Mouse (Mus musculus): ENCODE measurements around the gene Smco2. TPM values are rescaled to one million over a fixed set of nuclear protein-coding genes. Genes with fewer than 3 reads are reported as not detected.
"Not testable (repeated sequence)": the region's sequence is repeated elsewhere in the genome, so short reads cannot be mapped to it uniquely, and the experiment has no call there.

Gene Smco2
- polyA plus RNA-seq, 1 experiment = not detected

- no peak for DNase-seq (ENCODE audit: low read depth)
- TF ChIP-seq POLR2A (IDR thresholded peaks at IDR 0.05; ENCODE audit: borderline replicate concordance, extremely low read depth, insufficient read depth, insufficient read length, poor library complexity, severe bottlenecking) (no peak), CTCF (IDR thresholded peaks at IDR 0.05; ENCODE audit: borderline replicate concordance, extremely low read depth, insufficient read depth, insufficient read length) (no peak)
These were observed 13.2 kb downstream of the Smco2 start for GRCm38 (mm10) chr6:146863154-146863553.

- DNase-seq (ENCODE audit: low read depth) = not testable (repeated sequence)
These were observed 14.5 kb downstream of the Smco2 start for GRCm38 (mm10) chr6:146864370-146864769.

GRCm38 (mm10) chr6:146865701-146866100 lies 15.8 kb downstream of the Smco2 start:
- no peak for DNase-seq (ENCODE audit: low read depth)
- TF ChIP-seq CTCF (IDR thresholded peaks at IDR 0.05; ENCODE audit: borderline replicate concordance, extremely low read depth, insufficient read depth, insufficient read length) = peak; percentile 3; the same call in 1 of the 2 replicates
- no peak for TF ChIP-seq POLR2A (IDR thresholded peaks at IDR 0.05; ENCODE audit: borderline replicate concordance, extremely low read depth, insufficient read depth, insufficient read length, poor library complexity, severe bottlenecking)

GRCm38 (mm10) chr6:146871975-146872374 lies 22.1 kb downstream of the Smco2 start:
- DNase-seq (ENCODE audit: low read depth) = no peak
- no peak for TF ChIP-seq POLR2A (IDR thresholded peaks at IDR 0.05; ENCODE audit: borderline replicate concordance, extremely low read depth, insufficient read depth, insufficient read length, poor library complexity, severe bottlenecking)
- no peak for TF ChIP-seq CTCF (IDR thresholded peaks at IDR 0.05; ENCODE audit: borderline replicate concordance, extremely low read depth, insufficient read depth, insufficient read length)

GRCm38 (mm10) chr6:146874415-146874814 lies 24.5 kb downstream of the Smco2 start:
- no peak for DNase-seq (ENCODE audit: low read depth)
- no peak for TF ChIP-seq CTCF (IDR thresholded peaks at IDR 0.05; ENCODE audit: borderline replicate concordance, extremely low read depth, insufficient read depth, insufficient read length)
- no peak for TF ChIP-seq POLR2A (IDR thresholded peaks at IDR 0.05; ENCODE audit: borderline replicate concordance, extremely low read depth, insufficient read depth, insufficient read length, poor library complexity, severe bottlenecking)

- no peak for TF ChIP-seq POLR2A (IDR thresholded peaks at IDR 0.05; ENCODE audit: borderline replicate concordance, extremely low read depth, insufficient read depth, insufficient read length, poor library complexity, severe bottlenecking)
- TF ChIP-seq CTCF (IDR thresholded peaks at IDR 0.05; ENCODE audit: borderline replicate concordance, extremely low read depth, insufficient read depth, insufficient read length) = 0 out of 2 replicates have a peak, but pooled peaks have one; percentile 4
- DNase-seq (ENCODE audit: low read depth) = no peak
These were observed 26.9 kb downstream of the Smco2 start for GRCm38 (mm10) chr6:146876820-146877219.

GRCm38 (mm10) chr6:146877425-146878045 lies 27.6 kb downstream of the Smco2 start:
- TF ChIP-seq CTCF (IDR thresholded peaks at IDR 0.05; ENCODE audit: borderline replicate concordance, extremely low read depth, insufficient read depth, insufficient read length) (no peak), POLR2A (IDR thresholded peaks at IDR 0.05; ENCODE audit: borderline replicate concordance, extremely low read depth, insufficient read depth, insufficient read length, poor library complexity, severe bottlenecking) (no peak)
- no peak for DNase-seq (ENCODE audit: low read depth)

GRCm38 (mm10) chr6:146878926-146879325 lies 29.0 kb downstream of the Smco2 start:
- TF ChIP-seq CTCF (IDR thresholded peaks at IDR 0.05; ENCODE audit: borderline replicate concordance, extremely low read depth, insufficient read depth, insufficient read length) (no peak), POLR2A (IDR thresholded peaks at IDR 0.05; ENCODE audit: borderline replicate concordance, extremely low read depth, insufficient read depth, insufficient read length, poor library complexity, severe bottlenecking) (no peak)
- DNase-seq (ENCODE audit: low read depth) = no peak

- no peak for DNase-seq (ENCODE audit: low read depth)
- no peak for TF ChIP-seq CTCF (IDR thresholded peaks at IDR 0.05; ENCODE audit: borderline replicate concordance, extremely low read depth, insufficient read depth, insufficient read length)
- no peak for TF ChIP-seq POLR2A (IDR thresholded peaks at IDR 0.05; ENCODE audit: borderline replicate concordance, extremely low read depth, insufficient read depth, insufficient read length, poor library complexity, severe bottlenecking)
These were observed 30.0 kb downstream of the Smco2 start for GRCm38 (mm10) chr6:146879856-146880255.

- DNase-seq (ENCODE audit: low read depth) = no peak
- TF ChIP-seq POLR2A (IDR thresholded peaks at IDR 0.05; ENCODE audit: borderline replicate concordance, extremely low read depth, insufficient read depth, insufficient read length, poor library complexity, severe bottlenecking) (no peak), CTCF (IDR thresholded peaks at IDR 0.05; ENCODE audit: borderline replicate concordance, extremely low read depth, insufficient read depth, insufficient read length) (no peak)
These were observed 30.4 kb downstream of the Smco2 start for GRCm38 (mm10) chr6:146880296-146880695.

- DNase-seq (ENCODE audit: low read depth) = no peak
- TF ChIP-seq POLR2A (IDR thresholded peaks at IDR 0.05; ENCODE audit: borderline replicate concordance, extremely low read depth, insufficient read depth, insufficient read length, poor library complexity, severe bottlenecking) (no peak), CTCF (IDR thresholded peaks at IDR 0.05; ENCODE audit: borderline replicate concordance, extremely low read depth, insufficient read depth, insufficient read length) (no peak)
These were observed 32.2 kb downstream of the Smco2 start for GRCm38 (mm10) chr6:146881896-146882770.

GRCm38 (mm10) chr6:146883426-146883825 lies 33.5 kb downstream of the Smco2 start:
- no peak for DNase-seq (ENCODE audit: low read depth)
- TF ChIP-seq POLR2A (IDR thresholded peaks at IDR 0.05; ENCODE audit: borderline replicate concordance, extremely low read depth, insufficient read depth, insufficient read length, poor library complexity, severe bottlenecking) = no peak
- no peak for TF ChIP-seq CTCF (IDR thresholded peaks at IDR 0.05; ENCODE audit: borderline replicate concordance, extremely low read depth, insufficient read depth, insufficient read length)
